Mouse (Mus musculus) CD4-positive, CD25-positive, alpha-beta regulatory T cell, adult 4 months (primary cell): Measurements from ENCODE around the gene Slc35f3. TPM values are rescaled to one million over a fixed set of nuclear protein-coding genes. Genes with fewer than 3 reads are reported as not detected.

Source experiments
- ATAC-seq: one replicate; pipeline ENCODE4 v1.8.0; 2017
- polyA plus RNA-seq, 2 experiments: library from polyadenylated mRNA; unstranded; fragments of 100-300 nt; shearing (Covaris generic); gene quantifications; one replicate each; pipeline ENCODE4 v1.2.1; 2017

The Slc35f3 gene
- not detected for polyA plus RNA-seq

- ATAC-seq = no peak
Observed at GRCm38 (mm10) chr8:126298296-126299093, at the start of gene Slc35f3. Gene Slc35f3 (plus strand): TSS chr8:126298558.

DNA sequence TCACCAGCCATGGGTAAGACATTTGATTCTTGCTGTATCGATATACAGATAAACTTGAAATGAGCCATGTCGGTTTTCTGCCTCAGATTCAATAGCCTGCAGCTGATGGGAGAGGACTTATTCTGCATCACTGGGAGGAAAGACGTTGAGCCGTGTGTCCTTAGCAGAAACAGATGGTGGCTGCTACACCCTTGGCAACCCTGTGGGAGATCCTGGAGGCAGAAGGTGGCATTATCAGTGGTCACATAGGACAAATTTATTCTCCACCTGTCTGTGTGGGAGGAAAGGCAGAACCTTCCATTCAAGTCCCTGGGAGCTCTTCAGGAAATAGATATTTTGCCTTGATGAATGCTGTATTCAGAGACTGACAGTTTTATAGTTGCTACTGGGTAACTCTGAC lies 47.9 kb upstream of the Slc35f3 start:
- ATAC-seq = no peak

- no peak for ATAC-seq
Observed at GRCm38 (mm10) chr8:126256585-126257391, 41.6 kb upstream of the Slc35f3 start.

DNA sequence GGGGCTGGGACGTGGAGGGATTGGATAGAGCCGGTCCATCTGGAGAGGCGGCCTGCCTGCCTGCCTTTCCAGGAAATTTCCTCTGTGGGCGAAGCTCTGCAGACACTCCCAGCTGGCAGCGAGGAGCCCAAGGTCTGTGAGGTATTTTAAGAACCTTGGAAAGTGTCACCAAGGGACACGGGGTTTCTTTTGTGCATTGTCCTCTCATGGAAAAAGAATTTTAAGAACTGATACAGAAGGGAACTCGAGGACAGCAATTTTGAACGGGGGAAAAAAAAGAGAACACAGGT lies 41.0 kb upstream of the Slc35f3 start:
- ATAC-seq = no peak

DNA sequence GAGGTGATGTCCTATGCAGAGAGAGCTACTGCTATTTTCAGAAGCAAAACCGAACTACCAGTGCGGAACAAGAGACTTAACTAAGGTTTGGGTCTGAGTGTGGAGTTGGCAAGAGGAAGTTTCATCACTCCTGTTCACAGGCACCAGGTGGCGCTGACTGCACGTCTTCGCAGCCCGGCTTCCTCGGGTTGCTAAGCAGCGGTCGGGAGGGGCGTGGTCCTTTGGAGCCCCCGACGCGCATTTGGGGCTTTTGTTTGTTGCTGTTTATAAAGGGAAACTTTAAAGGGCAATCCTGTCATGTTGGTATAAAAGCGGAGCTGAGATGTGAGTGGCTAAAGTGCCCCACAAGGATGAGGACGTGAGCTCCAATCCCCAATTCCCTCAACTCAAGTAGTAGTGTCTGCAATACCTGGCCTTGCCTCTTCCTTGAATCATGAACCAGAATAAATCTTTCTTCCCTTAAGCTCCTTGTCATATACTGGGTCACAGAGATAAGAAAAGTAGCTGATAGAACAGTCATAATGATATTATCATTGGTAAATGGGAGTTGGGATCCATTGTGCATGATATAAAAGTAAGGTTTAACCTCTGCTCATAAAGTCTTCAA lies 40.1 kb upstream of the Slc35f3 start:
- ATAC-seq = no peak

DNA sequence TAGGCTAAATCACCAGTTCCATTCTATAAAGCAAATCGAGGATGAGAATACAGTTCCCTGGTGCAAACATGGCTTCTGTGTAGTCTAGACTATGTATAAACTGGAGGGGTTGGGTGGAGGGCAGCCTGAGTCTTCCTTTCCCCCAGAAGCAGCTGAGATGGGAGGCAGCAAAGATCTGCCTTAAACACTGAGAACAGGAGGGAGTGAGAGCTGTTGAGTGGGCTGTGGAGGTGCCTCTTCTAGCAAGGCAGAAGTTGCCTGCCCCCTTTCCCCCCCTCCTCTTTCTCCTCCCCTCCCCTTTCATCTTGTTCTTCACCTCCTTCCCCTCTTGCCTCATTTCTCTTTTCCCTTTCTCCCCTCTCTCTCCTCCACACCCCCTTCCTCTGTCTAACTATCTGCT lies 33.2 kb upstream of the Slc35f3 start:
- ATAC-seq = no peak

- no peak for ATAC-seq
Observed at GRCm38 (mm10) chr8:126267118-126267517, 31.2 kb upstream of the Slc35f3 start.

- no peak for ATAC-seq
Observed at GRCm38 (mm10) chr8:126269733-126270132, 28.6 kb upstream of the Slc35f3 start.

DNA sequence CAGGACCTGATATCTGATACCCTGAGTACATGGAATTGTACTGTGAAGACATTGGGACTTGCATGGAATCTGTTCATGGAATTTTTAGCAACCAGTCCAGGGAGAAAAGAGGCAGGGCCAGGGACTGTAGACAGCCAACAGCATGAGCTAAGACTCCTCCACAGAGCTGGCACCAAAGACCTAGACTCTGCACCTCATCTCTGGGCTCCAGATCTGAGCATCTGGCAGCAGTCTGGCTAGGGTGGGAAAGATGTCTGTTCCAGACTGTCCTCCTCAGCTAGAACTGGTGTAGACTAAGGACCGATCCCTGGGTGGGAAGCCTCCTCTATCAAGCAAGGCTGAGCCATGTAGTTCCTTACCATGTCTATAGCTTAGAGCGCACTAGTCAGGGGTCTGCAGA lies 25.9 kb upstream of the Slc35f3 start:
- no peak for ATAC-seq

DNA sequence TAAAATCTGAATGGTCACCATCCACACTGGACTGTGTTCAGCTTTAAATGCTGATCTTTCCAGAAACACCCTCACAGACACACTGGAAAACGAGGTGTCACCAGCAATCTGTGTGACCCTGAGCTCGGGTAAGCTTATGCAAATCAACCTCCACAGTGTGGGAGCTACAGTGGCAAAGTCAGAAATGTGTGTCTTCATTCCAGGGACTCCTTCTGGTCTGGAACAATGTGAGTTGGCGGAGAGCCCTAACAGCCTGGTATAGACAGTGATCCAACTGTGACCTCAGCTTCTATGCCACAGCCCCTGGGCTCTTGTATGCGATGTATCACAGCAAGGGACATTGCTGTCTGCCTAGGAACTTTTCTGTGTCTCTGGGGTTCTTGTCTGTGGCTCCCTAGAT lies 25.3 kb upstream of the Slc35f3 start:
- no peak for ATAC-seq

DNA sequence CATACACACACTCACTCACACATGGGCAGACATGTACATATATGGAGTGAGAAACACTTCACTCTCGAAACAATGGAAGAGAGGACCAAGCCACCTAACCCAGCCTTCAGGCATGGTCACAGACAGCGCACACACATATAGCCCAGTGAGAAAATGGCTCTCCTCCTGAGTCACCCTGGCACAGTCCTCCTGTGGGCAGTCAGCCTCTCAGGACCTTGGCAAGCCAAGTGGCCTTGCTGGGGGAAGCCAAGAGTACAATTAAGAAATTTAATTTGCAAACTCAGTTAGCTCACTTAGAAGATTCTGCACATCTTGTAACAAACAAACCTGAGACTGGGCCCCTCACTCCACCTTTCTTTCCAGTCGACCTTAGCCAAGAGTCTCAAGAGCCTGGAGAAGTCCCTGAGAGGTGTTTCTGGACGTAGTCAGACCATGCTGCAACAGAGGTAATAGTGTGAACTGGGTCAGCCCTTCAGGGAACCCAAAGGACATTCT lies 23.4 kb upstream of the Slc35f3 start:
- ATAC-seq = no peak

- no peak for ATAC-seq
Observed at GRCm38 (mm10) chr8:126275886-126276285, 22.5 kb upstream of the Slc35f3 start.

GRCm38 (mm10) chr8:126291951-126292350 lies 6.4 kb upstream of the Slc35f3 start:
- no peak for ATAC-seq

- no peak for ATAC-seq
Observed at GRCm38 (mm10) chr8:126297284-126297845, 993 bp upstream of the Slc35f3 start.

GRCm38 (mm10) chr8:126299333-126299732 lies 975 bp downstream of the Slc35f3 start:
- no peak for ATAC-seq

DNA sequence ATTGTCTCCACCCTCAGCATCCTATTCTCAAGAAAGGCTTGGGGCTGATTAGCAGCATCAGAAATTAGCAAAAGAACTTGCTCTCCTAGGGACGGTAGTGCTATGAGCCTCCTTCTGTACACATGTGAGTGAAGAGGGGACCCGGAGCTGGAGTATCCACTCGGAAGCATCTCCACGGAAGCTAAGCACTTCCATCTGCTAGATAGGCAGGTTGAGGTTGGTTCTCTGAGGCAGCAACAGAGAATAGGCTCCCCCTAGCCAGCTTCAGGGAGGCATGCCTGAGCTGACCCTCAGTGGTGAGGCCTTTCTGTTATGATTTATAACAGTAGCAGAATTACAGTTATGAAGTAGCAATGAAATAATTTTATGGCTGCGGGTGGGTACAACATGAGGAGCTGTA lies 2.0 kb downstream of the Slc35f3 start:
- no peak for ATAC-seq

GRCm38 (mm10) chr8:126301580-126301979 lies 3.2 kb downstream of the Slc35f3 start:
- no peak for ATAC-seq

GRCm38 (mm10) chr8:126307164-126307563 lies 8.8 kb downstream of the Slc35f3 start:
- ATAC-seq = no peak

- no peak for ATAC-seq
Observed at GRCm38 (mm10) chr8:126309015-126309414, 10.7 kb downstream of the Slc35f3 start.

DNA sequence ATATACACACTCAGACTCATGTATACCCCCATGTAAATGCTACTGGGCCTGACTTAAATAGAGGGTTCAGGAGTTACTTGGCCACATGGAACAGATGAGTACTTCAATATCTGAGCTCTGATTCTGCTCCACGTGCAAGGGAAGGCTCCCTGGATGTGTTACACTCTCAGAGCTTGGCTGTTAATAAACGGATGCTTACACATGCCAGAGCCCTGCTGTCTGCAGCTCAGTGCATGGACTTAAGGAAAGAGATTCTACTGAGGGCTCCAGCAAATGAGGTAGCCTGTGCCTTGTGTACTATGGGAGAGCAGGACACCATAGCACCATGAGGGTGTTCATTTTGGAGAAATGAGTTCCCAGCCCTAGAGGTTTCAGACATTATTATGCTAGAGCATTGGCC lies 26.6 kb downstream of the Slc35f3 start:
- ATAC-seq = no peak

DNA sequence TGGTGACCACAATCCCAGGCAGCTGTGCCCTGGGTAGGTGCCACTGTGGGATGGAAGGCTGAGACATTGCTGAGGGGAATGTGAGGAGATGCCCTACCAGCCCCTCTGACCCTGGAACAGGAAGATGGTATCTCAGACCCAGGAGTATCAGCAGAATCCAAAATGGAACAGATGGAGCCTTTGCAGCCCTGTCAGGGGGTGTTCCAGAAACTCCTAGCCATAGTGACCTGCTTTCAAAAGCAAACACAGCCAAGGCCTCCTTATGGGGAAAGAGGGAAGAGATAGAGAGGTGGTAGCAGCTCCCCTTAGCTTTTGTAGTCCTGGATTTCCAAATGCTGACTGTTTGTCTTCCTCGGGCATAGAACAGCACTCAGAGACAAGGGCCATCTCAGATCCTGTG lies 27.8 kb downstream of the Slc35f3 start:
- ATAC-seq = no peak

- ATAC-seq = no peak
Observed at GRCm38 (mm10) chr8:126326731-126327130, 28.4 kb downstream of the Slc35f3 start.

- ATAC-seq = no peak
Observed at GRCm38 (mm10) chr8:126327786-126328185, 29.4 kb downstream of the Slc35f3 start.
